In genomic region chr17:12161877-12162276, GRCm38 (mm10) we compare ENCODE assay signal across 19 mouse cellular contexts. TPM values are rescaled to one million over a fixed set of nuclear protein-coding genes. Genes with fewer than 3 reads are reported as not detected.
DNase-seq lines count a peak whose midpoint lies in the region; ATAC-seq and TF ChIP-seq lines count a peak whose summit lies in the region.
"Had no signal": no experiment of that assay in that cellular context is flagged by ENCODE, and none has a peak within 500 bp of the region (broad histone marks: within the 10 kb centered on the region; RNA-seq: fewer than 3 reads in every experiment).

No protein-coding gene starts in this region.

- TF ChIP-seq CTCF in gastrocnemius, adult 2 months (IDR thresholded peaks at IDR 0.05) = no peak

- DNase-seq in gastrocnemius, adult 2 months = no peak
- DNase-seq in gastrocnemius, postnatal 36 days = no peak
- DNase-seq in 3134 (ENCODE audit: extremely low read depth, insufficient read length, low spot score) = peak; percentile 13
- peak; percentile 24 to 44 for DNase-seq in B cell, adult 2 months
- peak; percentile 29 for DNase-seq in splenic B cell, adult 2 months (ENCODE audit: low read depth, low spot score)
- no peak for DNase-seq in kidney, postnatal 14 days
- DNase-seq: cerebellum, adult 11-12 months; cerebellum, adult 2 months; cerebellum, adult 9-10 months; cerebellum, postnatal 10 days; cerebellum, postnatal 25 days; forebrain, postnatal 0 days had no signal

- no peaks in the 10 kb centered on the region for H3K36me3 ChIP-seq in splenic B cell, adult 2 months (ENCODE audit: control insufficient read depth, insufficient read depth, low read length, poor library complexity, severe bottlenecking)
- H3K36me3 ChIP-seq: forebrain, embryonic 15.5 days had no signal

- peak overlapping the region; percentile 48; the same call in 1 of the 2 replicates for H3K27ac ChIP-seq in gastrocnemius, adult 2 months
- H3K27ac ChIP-seq: embryonic facial prominence, embryonic 10.5 days; embryonic facial prominence, embryonic 12.5 days; forebrain, embryonic 13.5 days; forebrain, embryonic 15.5 days had no signal

- no peaks in the 10 kb centered on the region for H3K27me3 ChIP-seq in splenic B cell, adult 2 months (ENCODE audit: control insufficient read depth, insufficient read depth, low read length, poor library complexity, severe bottlenecking)
- H3K27me3 ChIP-seq: embryonic facial prominence, embryonic 12.5 days; forebrain, embryonic 13.5 days; forebrain, embryonic 15.5 days; Patski had no signal

- intact Hi-C loops in gastrocnemius, adult 2 months (cut with DNase I) = loop anchor here (5.0 kb wide), 1 partner anchor 45 kb away; no protein-coding TSS in a partner anchor
- intact Hi-C loops in gastrocnemius, postnatal 36 days (cut with DNase I) = no loop called here

- no peak overlapping the region for H3K4me3 ChIP-seq in gastrocnemius, adult 2 months
- H3K4me3 ChIP-seq: embryonic facial prominence, embryonic 10.5 days; embryonic facial prominence, embryonic 12.5 days; forebrain, embryonic 13.5 days; forebrain, embryonic 15.5 days had no signal

- no peak for ATAC-seq in granulocyte monocyte progenitor cell, adult 5-6 weeks (replicated peaks; ENCODE audit: poor library complexity, severe bottlenecking)
- ATAC-seq: activated CD4-positive, CD25-positive, alpha-beta regulatory T cell, adult 4 months; forebrain, embryonic 13.5 days; forebrain, embryonic 15.5 days; forebrain, postnatal 0 days had no signal

RNA-seq across cellular contexts. Expression of gene Agpat4, which starts 43.4 kb away (rescaled TPM):
- total RNA-seq in gastrocnemius, adult 2 months (2021) = 1 to 10 TPM; 2.0 to 3.0 TPM
- total RNA-seq in gastrocnemius, postnatal 36 days (2021) = 1 to 10 TPM; 1.9 to 2.8 TPM
- total RNA-seq in granulocyte monocyte progenitor cell, adult 5-6 weeks (2014; fragmentation: Nextera tagmentation) = 1.5 and 4.9 TPM in 2 replicates
- total RNA-seq in granulocyte monocyte progenitor cell, adult 5-6 weeks (2017) = 0.46 and 1.0 TPM in 2 replicates

Comparison
In these comparisons a context has a peak if more than half of its experiments do, and no peak if none do; other contexts are left out.
1. DNase-seq: peak in 3134 (single experiment), B cell, adult 2 months (2 of 2) and splenic B cell, adult 2 months (single experiment); none in gastrocnemius, adult 2 months (single experiment), gastrocnemius, postnatal 36 days (0 of 2) and kidney, postnatal 14 days (single experiment).